Mouse (Mus musculus) erythroid progenitor cell, adult 5-6 weeks (primary cell): ENCODE data around the gene Slc16a1. TPM values are rescaled to one million over a fixed set of nuclear protein-coding genes. Genes with fewer than 3 reads are reported as not detected.

ENCODE experiments used
- ATAC-seq: replicated peaks from 2 replicates; pipeline ENCODE4 v1.8.0; 2016; ENCODE audit warnings: moderate number of reproducible peaks, mild to moderate bottlenecking, moderate TSS enrichment, inconsistent platforms; ENCODE audit not compliant: poor library complexity, low FRiP score, severe bottlenecking
- total RNA-seq, 2 experiments: library from RNA; stranded (forward) in 1 of 2; stranded (reverse) in 1 of 2; fragments of 150-400 nt in 1 of 2; fragments of 186-747, 209-891 nt in 1 of 2; gene quantifications; 2 replicates each; pipeline versions ENCODE4 v1.2.3 to v1.2.4; 2015 to 2017; ENCODE audit warnings: low replicate concordance in 2 of 2

Gene Slc16a1
- total RNA-seq (2015; ENCODE audit: low replicate concordance) (334 and 364 TPM in 2 replicates), total RNA-seq (2017; ENCODE audit: low replicate concordance) (431 and 500 TPM in 2 replicates)

DNA sequence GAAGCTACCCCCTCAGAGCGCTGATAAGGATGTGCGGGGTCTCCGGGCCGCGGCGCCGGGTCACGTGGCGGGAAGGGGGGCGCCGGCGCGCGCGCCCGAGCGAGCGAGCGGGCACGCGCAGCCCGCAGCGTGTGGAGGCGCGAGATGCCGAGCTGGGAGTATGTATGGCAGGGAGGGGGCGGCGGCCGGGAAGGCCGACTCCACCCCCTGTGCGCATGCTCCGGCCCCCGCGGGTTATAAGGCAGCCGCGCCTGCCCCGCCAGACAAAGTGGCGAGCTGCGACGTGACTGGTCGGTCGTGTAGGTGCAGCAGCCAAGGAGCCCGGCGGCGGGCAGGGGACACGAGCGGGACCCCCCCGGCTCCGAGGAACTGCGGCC is at the start of gene Slc16a1:
Slc16a1 (plus strand) TSS at position 266 of the 377 bp plus-strand sequence.
- peak; percentile 81 for ATAC-seq

DNA sequence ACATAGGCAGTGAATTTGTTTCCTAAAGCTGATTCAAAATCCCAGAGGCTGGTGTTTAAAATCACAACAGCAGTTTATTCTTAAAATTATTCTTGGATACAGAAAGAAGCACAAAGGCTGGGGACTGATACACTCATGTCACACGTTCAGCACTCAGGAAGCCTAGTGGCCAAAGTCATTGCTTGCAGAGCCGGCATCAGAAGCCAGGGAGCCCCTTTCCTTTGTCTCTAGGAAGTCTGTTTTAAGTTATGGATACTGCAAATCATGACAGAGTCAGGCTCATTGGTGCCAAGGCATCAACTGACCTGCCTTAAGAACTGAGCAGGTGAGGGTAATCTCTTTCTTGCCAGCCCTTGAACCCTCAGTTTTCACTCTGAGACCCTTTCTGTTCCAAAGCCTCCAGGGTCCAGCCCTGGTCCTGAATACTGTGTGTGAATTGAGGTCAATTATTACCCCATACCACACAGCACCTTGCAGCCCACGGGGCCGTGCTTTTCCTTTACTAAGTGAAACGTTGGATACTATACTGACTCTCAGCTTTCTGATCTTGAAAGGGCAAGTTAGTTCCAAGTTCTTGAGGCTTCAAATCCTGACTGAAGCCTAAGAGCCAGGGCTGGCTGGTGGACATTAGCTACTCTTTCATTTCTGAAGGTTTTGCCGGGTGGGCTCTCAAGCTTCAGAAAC is 41.9 kb upstream of the Slc16a1 start:
- no peak for ATAC-seq

GRCm38 (mm10) chr3:104597135-104597764 is 41.2 kb upstream of the Slc16a1 start:
- ATAC-seq = peak; percentile 59; the same call in 1 of the 2 replicates

DNA sequence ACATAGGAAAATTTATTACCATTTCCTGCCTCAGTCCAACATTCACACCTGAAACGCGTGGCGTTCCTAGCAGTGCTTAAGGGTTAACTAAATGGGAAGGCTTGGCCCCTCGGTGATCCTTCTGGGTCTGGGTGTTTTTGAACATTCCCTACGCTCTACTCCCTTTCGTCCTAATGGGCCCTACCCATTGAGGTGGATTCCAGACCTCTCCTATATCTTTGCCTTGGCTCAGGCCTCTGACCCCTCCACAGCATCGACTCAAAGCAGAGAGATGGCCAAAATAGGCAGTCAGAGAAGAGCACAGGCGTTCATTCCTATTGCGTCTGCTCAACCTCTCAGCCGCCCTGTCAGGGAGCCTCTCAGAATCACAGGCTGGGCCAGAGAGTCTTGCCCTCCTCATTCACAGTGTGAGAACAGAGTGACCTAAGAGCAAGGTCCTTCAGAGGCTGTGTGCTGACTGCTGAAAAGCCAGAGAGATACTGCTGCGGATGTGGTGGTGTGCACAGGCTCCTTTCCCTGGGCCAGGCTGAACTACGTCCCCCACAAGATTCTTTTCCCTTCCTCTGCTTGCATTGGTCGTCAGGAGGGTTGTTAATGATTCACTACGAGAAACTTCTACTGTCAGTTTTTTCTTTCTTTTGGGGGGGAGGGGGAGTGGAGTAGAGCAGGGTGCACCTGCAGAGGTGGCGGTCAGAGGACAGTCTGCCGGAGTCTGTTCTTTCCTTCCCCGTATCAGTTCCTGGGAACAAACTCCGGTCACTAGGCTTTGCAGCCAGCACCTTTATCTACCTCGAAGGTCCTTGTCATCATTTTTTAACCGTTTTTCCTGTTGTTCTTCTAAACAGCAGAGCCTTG is 38.9 kb upstream of the Slc16a1 start:
- 0 out of 2 replicates have a peak, but pooled peaks have one; percentile 25 for ATAC-seq

GRCm38 (mm10) chr3:104600691-104601090 is 37.8 kb upstream of the Slc16a1 start:
- ATAC-seq = no peak

DNA sequence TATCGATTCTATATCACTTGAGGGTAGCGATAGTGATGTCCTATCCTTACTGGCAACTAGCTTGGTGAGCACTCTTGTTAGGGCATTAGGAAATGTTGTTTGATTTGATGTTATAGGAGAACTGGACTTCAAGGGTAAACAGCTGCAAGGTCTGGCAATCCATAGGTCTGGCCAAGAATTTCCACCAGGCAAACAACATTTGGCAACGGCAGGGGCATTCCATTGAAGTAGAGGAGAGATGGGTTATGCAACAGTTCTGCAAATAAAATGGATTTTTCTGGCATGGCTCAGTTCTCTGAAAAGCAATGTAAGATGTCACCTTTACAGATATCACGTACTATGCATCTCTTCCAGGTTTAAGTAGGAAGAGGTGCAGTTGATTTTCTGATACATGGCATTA is 36.8 kb upstream of the Slc16a1 start:
- no peak for ATAC-seq

- ATAC-seq = no peak
Measured at GRCm38 (mm10) chr3:104609690-104610380, 28.6 kb upstream of the Slc16a1 start.

DNA sequence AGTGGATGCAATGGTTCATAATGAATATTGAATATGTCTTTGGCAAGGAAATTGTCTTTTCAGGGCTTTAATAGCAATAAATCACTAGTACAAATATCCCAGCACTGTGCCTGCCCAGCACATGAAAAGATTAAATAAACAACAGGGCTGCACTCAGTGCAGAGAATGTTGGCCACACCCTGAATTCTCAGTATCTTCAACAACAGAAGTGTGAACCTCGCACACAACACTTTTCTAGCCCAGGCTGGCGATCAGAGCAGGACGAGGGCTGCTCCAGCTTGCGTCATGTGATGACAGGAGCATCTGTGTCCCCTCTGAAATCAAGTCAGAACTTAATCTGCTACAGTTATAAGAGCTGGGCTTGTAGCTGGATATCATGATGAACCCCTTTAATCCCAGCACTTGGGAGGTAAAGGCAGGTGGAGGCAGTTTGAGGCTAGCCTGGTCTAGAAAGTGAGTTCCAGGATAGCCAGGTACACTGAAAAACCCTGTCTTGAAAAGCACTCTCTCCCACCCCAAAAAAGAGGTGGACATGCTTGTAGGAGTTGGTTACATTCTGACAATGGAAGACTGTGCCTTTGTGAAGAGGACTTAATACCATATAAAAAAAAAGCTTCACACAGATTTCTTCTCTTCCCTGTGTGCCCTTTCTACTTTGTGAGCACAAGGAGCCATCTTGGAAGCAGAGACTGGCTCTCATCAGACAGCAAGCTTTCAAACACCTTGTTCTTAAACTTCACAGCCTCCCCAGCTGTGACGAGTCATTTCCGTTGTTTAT is 27.8 kb upstream of the Slc16a1 start:
- no peak for ATAC-seq

DNA sequence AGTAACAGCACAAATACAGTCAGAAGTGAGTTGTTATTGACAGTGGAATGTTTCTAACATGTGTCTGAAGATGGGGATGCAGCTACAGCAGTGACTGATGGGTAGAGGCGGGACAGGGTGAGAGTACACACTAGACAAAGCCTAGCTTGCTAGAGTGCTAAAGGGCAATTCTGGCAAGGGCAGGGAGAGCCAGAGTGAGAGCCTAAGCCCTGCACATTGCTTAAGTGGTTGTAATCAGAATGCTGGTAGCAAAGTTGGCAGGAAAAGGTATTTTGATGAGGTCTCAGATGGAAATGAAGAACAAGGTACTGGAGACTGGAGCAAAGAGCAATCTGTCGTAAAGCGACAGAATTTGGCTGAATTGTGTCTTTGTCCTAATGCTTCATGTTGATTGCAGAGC is 26.5 kb upstream of the Slc16a1 start:
- no peak for ATAC-seq

DNA sequence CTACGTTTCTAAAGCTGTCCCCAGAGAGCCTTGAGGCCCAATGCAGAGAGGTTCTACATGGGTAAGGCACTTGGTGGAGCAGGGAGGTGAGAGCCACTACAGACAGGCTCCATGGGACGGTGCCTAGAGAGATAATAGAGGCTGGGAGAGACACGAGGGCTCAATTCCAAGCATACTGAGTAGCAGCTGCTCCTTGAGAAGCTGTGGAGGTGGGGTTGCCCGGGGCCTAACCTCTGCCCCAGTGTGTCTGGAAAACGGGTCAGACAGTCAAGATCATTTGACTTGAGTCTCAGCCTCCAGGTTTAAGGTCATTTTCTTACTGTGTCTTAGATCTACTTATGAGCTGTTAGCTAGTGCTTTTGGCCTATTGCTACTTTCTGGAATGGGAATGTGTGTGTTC is 25.4 kb upstream of the Slc16a1 start:
- no peak for ATAC-seq

DNA sequence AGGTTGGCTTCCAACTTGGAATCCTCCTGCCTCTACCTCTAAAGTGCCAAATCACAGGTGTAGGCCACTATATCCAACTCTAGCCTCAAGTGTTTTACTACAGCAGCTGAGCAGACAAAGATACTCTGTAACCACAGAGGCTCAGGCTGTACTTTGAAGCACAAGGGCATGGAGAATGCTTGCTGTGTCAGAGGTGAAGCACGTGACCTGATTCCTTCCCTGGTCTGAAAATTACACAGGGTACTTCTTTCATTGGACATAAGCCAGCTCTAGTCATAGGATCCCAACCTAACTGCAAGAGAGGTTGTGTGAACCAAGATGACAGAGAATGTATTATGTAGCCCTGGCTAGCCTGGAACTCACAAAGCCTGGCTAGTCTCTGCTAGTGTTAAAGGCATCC is 24.4 kb upstream of the Slc16a1 start:
- ATAC-seq = no peak

DNA sequence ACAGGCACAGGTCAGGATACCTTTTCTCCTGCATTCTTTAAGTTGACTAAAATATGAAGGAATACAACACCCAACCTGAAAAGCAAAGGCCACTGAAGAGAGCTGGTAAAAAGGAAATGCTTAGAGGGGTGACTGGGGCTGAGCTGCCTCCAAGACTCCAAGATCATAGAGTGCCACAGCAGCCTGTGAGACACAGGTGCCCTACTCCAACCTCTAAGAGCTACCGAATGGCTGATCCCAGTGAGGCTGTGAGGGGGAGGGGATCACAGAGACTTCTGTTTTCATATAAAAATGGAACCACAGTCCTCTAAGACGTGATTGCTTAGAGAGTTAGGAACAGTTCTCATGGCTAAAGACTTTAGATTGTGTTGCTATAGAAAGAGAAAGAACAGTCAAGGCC is 23.3 kb upstream of the Slc16a1 start:
- ATAC-seq = no peak

DNA sequence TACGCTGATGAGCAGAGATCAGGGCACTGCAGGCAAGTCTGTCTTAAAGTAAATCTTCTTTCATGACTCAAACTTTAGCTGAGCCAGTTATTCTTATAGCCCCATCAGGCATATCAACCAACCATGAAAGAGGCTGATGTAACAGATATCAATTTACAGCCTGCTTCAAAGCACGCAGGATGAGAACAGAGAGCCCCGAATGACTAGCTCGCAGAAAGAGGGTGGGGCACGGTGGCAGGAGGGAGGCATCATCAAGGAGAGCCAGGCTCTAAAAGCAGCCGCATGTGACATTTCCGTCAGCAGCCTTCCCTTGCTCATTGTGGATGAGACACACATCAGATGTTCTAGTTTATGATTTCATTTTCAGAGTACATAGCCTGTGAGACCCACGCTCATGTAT is 22.3 kb upstream of the Slc16a1 start:
- ATAC-seq = no peak

GRCm38 (mm10) chr3:104621841-104622240 is 16.6 kb upstream of the Slc16a1 start:
- ATAC-seq = no peak

DNA sequence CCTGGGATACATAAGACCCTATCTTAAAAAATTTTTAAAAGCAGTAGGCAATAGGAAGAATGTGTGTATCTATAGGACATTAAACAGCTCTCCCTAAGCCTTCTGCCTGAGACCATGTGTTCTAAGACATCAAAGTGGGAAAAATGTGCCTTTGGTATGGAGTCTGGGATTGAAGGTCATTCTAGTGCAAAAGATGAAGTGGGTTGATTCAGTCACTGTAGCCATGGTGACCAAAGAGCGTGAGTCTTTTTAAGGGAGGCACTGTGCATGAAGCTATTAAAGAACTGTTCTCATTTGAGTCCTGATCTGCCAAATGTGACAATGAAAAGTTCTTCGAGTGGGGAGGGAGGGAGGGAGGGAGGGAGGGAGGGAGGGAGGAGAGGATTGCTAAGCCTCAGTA is 8.7 kb upstream of the Slc16a1 start:
- no peak for ATAC-seq

- ATAC-seq = no peak
Measured at GRCm38 (mm10) chr3:104630941-104631340, 7.5 kb upstream of the Slc16a1 start.

DNA sequence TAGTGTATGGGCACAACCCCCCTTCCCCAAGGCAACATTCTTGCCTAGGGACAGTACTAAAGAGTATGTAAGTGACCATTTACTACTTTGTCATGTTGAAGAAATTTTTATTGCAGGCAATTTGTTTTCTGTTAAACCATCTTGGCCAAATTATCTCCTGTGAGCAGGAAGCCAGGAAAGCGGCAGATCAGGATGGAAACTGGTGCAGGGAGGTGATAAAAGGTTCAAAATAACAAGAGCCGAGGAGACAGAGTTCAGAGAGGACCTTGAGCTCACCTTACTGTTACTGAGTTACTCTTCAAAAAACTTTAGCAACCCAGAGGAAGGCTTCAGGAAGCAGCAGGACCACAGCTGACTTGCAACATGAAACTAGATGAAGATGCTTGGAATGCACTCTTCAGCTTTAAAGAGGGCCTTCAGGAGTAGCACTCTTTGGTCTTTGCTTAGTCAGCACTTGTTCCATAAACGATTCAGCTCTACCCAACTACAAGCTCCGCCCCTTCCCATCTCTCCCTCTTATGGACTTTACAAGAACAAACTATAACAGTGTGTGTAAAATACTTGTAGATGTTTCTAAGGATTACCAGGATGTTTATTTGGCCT is 5.8 kb upstream of the Slc16a1 start:
- peak; percentile 93 for ATAC-seq

- no peak for ATAC-seq
Measured at GRCm38 (mm10) chr3:104636491-104636890, 2.0 kb upstream of the Slc16a1 start.
